Mouse (Mus musculus) common myeloid progenitor, adult 5-6 weeks (primary cell): ENCODE results near the gene Cd164l2. TPM values are rescaled to one million over a fixed set of nuclear protein-coding genes. Genes with fewer than 3 reads are reported as not detected.

ENCODE experiments used
- total RNA-seq: library from RNA; stranded (forward); fragments of 200-1000, 187-1606 nt; gene quantifications from 2 replicates; pipeline ENCODE4 v1.2.3, GENCODE M21; 2017

The Cd164l2 gene
- total RNA-seq, 1 experiment from 2014 or later, result not detected

Other genes with a start within 250 kb of the Cd164l2 start
- gene Fgr, start 238.0 kb upstream of the Cd164l2 start, total RNA-seq, result 0.53 and 0.96 TPM in 2 replicates
- 2.6 and 3.5 TPM in 2 replicates for gene Ahdc1, start 200.9 kb upstream of the Cd164l2 start, total RNA-seq
- 45.6 and 61.3 TPM in 2 replicates for gene Wasf2, start 81.6 kb upstream of the Cd164l2 start, total RNA-seq
- not detected in 2 replicates for gene Gpr3, start 405 bp downstream of the Cd164l2 start, total RNA-seq
- gene Map3k6, start 28.7 kb downstream of the Cd164l2 start, total RNA-seq, result 4.9 and 7.2 TPM in 2 replicates
- gene Sytl1, start 51.0 kb downstream of the Cd164l2 start, total RNA-seq, result 0.87 and 3.0 TPM in 2 replicates
- gene Tmem222, start 65.7 kb downstream of the Cd164l2 start, total RNA-seq, result 20.4 and 21.7 TPM in 2 replicates
- gene Wdtc1, start 141.3 kb downstream of the Cd164l2 start, total RNA-seq, result 9.3 and 12.6 TPM in 2 replicates
- gene Slc9a1, start 157.6 kb downstream of the Cd164l2 start, total RNA-seq, result 9.0 and 9.7 TPM in 2 replicates